Comparison of ENCODE assay signal across 1 mouse cellular context in the genomic region with DNA sequence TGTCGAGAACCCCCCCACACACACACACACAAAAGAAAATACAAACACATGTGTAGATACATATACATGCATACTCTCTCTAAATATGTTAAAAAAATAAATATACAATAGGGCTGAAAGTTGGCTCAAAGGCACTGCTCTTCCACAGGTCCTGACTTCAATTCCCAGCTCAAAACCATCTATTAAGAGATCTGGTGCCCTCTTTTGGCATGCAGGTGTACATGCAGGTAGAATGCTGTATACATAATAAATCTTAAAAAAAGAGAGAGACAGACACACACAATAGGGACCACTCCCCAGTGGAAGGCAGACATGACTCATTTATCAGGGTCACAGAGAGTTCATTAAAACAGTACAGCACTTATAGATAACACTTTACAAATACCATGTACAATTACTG.
A peak's percentile ranks its signal among the peaks of the same experiment; 100 is the strongest.
TF ChIP-seq lines count a peak whose summit lies in the region.

No protein-coding gene starts in this region.

TF ChIP-seq in CH12.LX, 34 proteins besides CTCF, POLR2A, EP300 and RAD21:
- TF ChIP-seq PAX5 (IDR thresholded peaks at IDR 0.05; ENCODE audit: low read length) (no peak), SMC3 (IDR thresholded peaks at IDR 0.05; ENCODE audit: low read depth, low read length) (0 out of 2 replicates have a peak, but pooled peaks have one; percentile 12), ZC3H11A (IDR thresholded peaks at IDR 0.05; ENCODE audit: low read depth, low read length) (no peak), TCF12 (IDR thresholded peaks at IDR 0.05; ENCODE audit: low read depth, low read length) (no peak), CHD2 (IDR thresholded peaks at IDR 0.05; ENCODE audit: low read length) (no peak)
